Mouse (Mus musculus) forelimb bud, embryonic 11.5 days (tissue): Measurements from ENCODE around the gene Tpbpb.
"Not testable (repeated sequence)": the region's sequence is repeated elsewhere in the genome, so short reads cannot be mapped to it uniquely, and the experiment has no call there.

Experiments used
- DNase-seq: peaks from one replicate; pipeline ENCODE4 v3.0.0-alpha.2; 2012; ENCODE audit warnings: low read depth, low spot score

The Tpbpb gene

DNA sequence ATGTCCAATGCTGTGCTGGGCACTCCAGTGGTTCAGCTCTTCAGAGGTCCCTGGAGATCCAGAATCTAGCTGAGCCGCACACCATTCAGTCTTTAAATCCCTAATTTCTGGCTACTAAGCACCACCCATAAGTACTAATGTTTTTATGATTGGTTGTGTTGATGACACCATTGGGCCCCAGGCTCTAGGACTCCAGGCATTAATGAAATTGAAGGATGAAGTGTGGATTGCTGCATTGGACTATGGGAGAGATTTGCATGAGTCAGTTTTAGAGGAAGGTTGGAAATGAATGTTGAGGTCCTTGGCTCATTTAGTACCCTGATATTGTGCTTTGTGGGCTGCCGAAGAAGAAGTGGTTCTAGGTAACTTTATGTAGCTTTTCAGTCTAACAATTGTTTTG lies at the start of gene Tpbpb:
Gene Tpbpb (minus strand): TSS at position 101 of the 400 bp plus-strand sequence.
- DNase-seq: not testable (repeated sequence)

DNA sequence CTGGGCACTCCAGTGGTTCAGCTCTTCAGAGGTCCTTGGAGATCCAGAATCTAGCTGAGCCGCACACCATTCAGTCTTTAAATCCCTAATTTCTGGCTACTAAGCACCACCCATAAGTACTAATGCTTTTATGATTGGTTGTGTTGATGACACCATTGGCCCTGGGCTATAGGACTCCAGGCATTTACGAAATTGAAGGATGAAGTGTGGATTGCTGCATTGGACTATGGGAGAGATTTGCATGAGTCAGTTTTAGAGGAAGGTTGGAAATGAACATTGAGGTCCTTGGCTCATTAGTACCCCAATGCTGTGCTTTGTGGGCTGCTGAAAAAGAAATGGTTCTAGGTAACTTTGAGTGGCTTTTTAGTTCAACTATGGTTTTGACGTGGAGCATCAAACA lies 37.2 kb upstream of the Tpbpb start, which contains the start of gene Tpbpa:
Gene Tpbpa (minus strand): TSS at position 101 of the 400 bp plus-strand sequence.
- DNase-seq: not testable (repeated sequence)

DNA sequence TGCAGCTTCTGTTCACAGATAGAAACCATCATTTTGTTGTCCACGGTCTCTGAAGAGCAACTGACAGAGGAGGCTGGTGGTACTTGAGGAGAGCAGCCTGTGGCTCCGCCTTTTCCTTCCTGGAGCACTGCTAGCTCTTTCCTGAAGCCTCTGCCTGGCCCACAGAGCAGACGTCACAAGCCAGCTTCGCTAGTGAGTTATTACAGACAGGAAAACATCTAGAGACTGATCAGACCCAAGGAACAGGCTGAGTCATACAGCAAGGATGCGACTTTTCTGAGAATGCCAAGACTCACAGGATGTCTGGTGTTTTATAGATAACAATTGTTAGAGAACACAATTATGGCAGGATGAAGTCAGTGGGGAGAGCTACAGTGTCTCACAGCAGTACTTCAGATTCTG lies 31.8 kb upstream of the Tpbpb start, which contains the start of the genes Gm49391 and Ctla2a:
Gene Gm49391 (minus strand): TSS at position 72 of the 402 bp plus-strand sequence.
Gene Ctla2a (minus strand): TSS at position 126 of the 402 bp plus-strand sequence.
- DNase-seq: peak; percentile 2

DNA sequence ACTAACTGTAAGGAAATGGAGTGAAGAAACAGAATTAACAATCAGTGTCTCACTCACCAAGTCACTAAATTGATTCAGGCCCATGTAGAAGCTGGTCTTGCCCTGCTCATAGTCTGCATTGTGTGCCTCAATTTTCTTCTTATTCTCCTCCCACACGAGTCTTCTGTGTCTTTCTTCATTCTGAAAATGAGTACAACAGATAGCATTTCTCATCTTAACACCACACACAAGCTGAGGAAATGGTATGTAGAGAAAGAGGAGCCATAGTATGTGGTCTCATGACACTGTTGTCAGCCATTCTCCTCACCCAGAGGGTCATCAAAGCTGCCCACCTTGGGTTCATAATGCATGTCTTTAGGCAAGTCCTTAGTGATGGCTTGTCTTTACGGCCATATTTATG lies 30.8 kb upstream of the Tpbpb start, which contains the start of gene Gm49393:
Gene Gm49393 (minus strand): TSS at position 101 of the 400 bp plus-strand sequence.
- DNase-seq: not testable (repeated sequence)

DNA sequence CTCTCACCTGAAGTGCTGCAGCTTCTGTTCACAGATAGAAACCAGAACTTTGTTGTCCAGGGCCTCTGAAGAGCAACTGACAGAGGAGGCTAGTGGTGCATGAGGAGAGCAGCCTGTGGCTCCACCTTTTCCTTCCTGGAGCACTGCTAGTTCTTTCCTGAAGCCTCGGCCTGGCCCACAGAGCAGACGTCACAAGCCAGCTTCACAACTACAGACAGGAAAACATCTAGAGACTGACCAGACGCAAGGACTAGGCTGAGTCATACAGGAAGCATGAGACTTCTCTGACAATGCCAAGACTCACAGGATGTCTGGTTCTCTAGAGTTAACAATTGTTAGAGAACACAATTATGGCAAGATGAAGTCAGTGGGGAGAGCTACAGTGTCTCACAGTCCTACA lies 7.4 kb downstream of the Tpbpb start, which contains the start of gene Ctla2b:
Gene Ctla2b (minus strand): TSS at position 120 of the 400 bp plus-strand sequence.
- no peak for DNase-seq

DNA sequence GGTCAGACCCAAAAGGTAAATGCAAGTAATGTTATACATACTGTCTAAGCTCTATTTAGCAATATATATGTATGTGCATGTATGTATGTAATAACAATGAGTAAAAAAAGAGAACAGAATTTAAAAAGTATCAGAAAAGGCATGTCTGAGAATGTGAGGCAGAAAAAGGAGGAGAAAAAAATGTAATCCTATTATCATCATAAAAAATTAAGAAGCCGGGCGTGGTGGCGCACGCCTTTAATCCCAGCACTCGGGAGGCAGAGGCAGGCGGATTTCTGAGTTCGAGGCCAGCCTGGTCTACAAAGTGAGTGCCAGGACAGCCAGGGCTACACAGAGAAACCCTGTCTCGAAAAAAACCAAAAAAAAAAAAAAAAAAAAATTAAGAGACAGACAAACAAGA lies 7.9 kb downstream of the Tpbpb start, which contains the start of gene Gm49392:
Gene Gm49392 (minus strand): TSS at position 101 of the 400 bp plus-strand sequence.
- DNase-seq: not testable (repeated sequence)

DNA sequence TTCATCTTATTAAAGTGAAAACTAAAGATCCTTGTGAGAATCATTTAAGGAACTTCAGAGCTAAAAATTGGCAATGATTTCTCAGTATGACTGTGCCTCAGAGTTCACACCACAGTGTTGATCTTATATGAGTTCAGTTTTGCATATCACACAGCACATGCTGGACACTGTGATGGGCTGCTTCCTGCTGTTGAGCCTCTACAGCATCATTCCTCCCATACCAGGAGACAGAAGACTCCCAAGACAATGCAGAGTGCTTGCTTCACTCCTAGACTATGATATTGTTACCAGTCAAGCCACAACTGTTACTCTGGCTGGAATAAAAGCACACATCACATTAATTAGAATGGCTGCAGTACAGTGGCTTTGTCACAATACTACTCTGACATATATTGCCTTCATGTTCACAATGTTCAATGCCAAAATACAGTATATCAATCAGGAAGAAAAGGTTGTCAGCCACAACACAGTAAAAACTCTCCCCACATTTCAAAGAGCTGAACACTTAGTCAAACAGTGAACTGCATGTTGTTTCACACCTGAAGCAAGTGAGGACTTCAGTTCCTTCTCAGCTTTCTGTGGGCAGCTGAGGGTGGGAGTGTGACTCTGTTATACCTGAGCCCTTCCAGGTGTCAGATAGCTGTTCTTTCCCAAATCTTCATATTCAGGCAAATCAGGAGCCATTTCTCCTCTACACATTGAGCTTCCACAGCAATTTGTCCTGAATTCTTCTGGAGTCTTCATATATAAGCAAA lies 9.1 kb downstream of the Tpbpb start:
- DNase-seq: no peak

DNA sequence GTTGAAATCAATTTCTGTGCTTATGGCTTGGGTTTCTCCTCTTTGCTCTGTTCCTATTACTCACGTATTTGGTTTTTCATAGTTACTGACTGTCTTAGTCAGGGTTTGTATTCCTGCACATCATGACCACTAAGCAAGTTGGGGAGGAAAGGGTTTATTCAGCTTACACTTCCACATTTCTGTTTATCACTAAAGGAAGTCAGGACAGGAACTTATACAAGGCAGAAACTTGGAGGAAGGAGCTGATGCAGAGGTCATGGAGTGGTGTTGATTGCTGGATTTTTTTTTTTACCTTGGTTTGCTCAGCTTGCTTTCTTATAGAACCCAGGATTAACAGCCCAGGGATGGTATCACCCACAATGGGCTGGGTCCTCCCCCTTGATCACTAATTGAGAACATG lies 12.4 kb downstream of the Tpbpb start:
- DNase-seq: no peak

DNA sequence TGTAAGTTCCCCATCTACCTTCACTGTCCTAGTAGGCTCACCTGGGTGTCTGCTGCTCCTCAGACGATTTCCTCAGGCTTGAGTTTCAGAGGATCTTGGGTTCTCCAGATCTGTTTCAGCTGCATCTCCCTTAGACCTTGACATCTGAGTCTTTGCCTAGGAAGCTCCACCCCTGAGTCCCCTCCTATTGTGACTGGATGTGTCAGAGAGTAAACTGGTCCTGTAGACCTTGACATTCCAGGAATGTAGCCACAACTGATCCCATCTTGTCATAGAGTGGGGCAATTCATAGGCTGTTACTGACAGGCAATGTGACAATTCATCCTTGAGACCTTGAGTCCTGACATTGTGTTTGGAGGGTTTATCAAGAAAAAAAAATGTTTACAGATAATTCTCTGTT lies 40.4 kb downstream of the Tpbpb start, which contains the start of gene 4930486L24Rik:
Gene 4930486L24Rik (minus strand): TSS at position 195 of the 400 bp plus-strand sequence.
- no peak for DNase-seq
